Mouse (Mus musculus) kidney, postnatal 14 days (tissue): Measurements from ENCODE around the gene Kif6.

Experiments used
- DNase-seq: peaks from one replicate; pipeline ENCODE4 v3.0.0; 2022; ENCODE audit warnings: mixed read lengths

The Kif6 gene

GRCm38 (mm10) chr17:49739896-49740679, 125.2 kb downstream of the Kif6 start:
- DNase-seq, result no peak

DNA sequence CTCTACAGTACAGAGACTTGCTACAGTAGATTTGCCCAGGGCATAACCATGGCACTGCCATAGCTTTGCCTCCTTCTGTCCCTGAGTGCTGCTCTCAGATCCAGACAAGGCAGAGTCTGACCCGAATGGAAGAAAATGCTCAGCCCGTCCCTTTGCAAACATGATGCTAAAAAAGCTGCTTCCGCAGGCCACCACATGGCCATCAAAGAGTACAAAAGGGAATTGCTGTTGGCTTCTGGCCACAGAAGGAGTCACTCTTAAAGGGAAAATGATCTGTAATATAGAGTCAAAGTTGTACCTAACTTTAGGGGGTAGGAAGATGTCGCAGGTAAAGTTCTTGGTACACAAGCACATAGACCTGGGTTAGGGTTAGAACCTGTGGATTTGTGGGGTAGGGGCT, 126.2 kb downstream of the Kif6 start:
- peak; percentile 49 for DNase-seq

DNA sequence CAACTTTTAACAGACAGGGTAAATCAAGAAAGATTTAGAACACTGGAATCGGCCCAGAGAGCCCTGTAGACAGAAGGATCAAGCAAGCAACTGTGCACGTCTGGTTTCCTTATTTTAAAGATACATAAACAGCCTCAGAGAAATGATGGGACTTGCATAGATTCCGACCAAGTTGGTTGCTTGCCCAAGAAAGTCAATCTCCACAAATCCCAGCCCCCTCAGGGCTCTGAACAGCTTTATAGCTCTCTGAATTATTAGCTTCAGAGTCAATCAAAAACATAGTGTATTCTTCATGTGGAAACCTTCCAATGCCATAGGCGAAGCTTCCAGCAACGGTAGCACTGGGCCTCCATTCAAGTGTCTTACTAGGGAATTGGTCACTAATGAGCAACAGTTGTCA, 127.0 kb downstream of the Kif6 start:
- no peak for DNase-seq

DNA sequence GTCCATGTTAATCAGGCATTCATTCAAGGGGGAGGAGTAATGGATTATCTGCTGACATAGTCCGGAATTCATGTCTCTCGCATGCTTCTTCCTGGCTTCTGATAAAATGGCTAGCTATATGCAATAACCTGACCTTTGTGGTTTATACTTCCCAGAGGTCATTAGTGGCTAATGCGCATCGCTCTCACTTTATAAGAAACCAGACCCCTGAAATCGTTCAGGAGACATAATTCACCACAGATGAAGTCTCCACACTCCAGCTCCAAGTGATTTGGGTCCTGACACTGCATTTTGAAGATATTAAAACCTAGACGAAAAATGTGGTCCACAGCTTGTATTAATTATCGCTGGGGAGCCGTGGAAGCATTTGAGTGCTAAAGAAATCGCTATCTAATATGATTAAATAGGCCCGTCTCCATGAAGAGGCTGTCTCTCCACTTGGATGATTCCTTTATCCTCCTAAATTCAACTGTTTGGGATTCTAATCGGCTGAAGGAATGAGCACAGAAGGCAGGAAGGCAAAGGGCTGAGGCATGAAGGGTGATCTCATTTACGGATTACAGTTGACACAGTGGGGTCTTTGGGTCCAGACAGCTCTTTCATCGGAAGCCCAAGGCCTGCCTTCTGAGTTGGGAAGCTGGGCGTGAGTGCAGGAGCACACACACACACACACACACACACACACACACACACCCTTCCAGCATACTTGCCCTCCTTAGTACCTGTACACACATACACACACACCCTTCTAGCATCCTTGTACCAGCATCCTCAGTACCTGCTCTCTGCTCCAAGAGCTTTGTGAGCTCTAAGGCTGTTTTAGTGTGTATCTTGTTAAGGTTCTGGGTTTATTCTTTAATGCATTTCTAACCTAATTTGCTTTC, 128.9 kb downstream of the Kif6 start:
- no peak for DNase-seq

GRCm38 (mm10) chr17:49750889-49751324, 136.0 kb downstream of the Kif6 start:
- no peak for DNase-seq

GRCm38 (mm10) chr17:49753874-49754273, 138.9 kb downstream of the Kif6 start:
- DNase-seq, result no peak

GRCm38 (mm10) chr17:49756862-49757261, 141.9 kb downstream of the Kif6 start:
- DNase-seq, result peak; percentile 25

DNA sequence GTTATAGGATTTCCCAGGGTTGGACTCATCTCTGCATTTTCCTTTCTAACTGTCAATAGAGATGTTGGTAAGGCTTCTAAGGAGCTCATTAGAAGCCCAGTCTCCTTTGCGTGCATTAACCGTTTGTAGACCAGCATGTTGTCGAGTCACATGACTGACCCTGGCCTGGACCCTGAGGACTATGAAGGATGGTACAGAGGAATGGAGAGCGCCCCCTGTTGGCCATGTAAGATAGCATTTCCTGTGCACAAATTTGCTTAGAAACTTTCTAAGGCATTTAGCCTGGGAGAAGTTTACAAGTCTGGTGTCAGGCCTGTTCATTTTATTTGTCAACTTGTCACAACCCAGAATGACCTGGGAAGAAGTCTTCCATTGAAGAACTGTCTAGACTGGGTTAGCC, 144.1 kb downstream of the Kif6 start:
- no peak for DNase-seq

GRCm38 (mm10) chr17:49761260-49761659, 146.3 kb downstream of the Kif6 start:
- DNase-seq, result no peak

DNA sequence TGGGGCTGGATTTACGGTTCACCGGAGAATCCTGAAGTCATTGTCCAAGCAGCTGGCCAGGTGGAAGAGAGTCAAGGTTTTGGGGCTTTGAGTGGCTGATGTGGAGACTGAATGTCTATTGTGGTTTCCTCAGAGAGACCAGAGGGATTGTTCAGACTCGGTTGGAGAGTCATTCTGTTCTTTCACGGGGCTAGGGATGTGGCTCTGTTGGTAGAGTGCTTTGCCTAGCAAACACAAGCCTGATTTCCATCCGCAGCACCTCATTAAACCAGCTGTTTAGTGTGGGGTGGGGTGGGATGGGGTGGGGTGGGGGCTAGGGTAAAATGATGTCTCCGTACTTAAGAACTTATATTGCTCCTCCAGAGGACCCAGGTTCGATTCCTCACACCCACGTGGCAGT, 146.9 kb downstream of the Kif6 start:
- no peak for DNase-seq

DNA sequence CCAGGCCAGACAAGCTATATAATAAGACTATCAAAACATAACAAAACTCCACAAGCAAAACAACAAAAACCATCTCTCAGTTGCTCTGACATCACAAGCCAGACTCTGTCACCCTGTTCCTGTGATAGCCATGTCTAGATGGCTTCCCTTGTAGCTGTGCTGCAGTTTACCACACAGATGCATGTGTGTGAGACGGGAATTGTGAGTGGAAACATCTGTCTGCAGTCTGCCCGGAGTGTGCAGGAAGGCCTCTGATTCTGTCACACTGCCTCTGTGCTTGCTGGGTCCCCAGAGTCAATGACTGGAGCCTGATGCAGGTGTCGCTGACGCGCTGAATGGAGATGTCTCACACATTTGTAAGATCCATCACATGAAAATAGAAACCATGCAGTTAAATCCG, 150.0 kb downstream of the Kif6 start:
- no peak for DNase-seq

GRCm38 (mm10) chr17:49767717-49768370, 152.9 kb downstream of the Kif6 start:
- DNase-seq, result no peak

DNA sequence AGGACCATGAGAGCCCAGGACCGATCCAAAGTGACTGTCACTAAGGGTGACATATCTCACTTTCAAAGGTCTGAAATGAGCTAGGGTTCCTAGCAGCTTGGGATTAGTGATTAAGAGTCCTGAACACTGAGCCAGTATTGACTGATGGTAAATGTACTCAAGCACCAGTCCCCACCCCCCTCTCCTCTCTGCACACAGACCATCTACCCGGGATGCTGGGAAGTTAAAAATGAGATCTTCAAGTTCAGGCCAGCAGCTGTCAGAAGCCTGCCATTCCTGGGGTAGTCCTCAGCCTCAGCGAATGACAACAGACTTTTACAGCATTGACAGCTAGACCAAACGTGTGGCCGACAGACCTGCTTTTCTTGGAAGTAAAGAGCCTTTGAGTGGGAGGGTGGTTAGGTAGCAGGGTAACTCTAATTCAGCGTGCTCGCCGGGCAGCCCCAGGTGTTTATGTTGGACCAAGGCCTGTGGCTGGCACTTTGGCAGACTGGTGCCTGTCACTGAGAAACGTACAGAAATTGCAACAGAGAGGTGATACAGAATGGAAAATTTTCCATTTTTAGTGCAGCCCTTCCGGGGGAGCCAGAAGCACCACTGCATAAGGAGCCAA, 156.9 kb downstream of the Kif6 start:
- no peak for DNase-seq

DNA sequence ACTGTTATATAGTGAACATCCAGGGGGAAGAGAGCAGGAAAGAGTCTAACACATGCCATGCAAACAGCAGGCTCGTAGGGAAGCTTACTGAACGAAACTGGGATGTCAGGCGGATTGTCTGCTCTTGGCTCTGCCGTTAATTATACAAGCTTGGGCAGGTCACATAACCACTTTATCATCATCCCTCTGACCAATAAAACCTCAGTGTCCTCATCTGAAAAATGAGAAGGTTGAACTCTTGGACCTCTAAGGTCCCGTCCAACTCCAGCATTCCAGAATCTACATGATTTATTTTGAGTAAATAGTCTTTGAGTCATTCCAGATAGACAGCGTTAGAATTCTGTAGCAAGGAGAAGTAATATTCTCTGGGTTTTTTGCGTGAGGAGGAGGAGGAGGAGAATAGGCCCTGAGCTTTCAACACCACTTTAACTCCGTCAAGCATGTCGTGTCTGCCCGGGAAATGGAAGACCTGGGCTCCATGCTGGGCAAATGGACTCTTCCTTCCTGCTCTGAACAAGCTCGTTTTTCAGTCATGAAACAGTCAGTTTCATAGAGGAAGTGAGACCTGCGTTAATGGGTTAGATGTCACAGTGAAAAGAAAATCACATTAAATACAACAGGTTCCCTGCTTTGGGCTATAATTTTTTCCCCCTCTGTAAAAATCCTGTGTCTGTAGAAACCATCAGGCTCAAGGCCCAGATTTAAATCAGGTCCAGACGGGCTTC, 162.3 kb downstream of the Kif6 start:
- peak; percentile 45 for DNase-seq

DNA sequence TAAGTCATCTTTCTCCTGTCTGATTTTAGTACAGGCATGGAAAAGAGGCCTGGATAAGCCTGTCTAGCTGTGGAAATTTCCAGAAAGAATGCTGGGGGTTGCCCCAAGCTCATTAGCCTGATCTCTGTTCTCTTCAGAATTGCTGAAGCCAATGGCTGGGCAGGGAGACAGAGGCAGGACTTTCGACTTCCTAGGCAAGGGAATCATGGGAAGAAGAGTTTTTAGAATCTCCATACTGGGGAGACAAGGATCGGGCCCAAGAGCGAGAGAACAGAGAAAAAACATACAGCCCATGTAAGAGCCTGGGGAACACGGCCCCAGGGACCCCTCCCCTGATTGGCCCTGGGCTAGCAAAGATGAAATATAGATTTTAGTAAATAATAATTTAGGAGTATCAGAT, 164.1 kb downstream of the Kif6 start:
- no peak for DNase-seq

GRCm38 (mm10) chr17:49779576-49779975, 164.6 kb downstream of the Kif6 start:
- DNase-seq, result peak; percentile 45

- DNase-seq, result no peak
These were observed 170.9 kb downstream of the Kif6 start for GRCm38 (mm10) chr17:49785851-49786250.

- no peak for DNase-seq
These were observed 172.4 kb downstream of the Kif6 start for GRCm38 (mm10) chr17:49787351-49787750.

DNA sequence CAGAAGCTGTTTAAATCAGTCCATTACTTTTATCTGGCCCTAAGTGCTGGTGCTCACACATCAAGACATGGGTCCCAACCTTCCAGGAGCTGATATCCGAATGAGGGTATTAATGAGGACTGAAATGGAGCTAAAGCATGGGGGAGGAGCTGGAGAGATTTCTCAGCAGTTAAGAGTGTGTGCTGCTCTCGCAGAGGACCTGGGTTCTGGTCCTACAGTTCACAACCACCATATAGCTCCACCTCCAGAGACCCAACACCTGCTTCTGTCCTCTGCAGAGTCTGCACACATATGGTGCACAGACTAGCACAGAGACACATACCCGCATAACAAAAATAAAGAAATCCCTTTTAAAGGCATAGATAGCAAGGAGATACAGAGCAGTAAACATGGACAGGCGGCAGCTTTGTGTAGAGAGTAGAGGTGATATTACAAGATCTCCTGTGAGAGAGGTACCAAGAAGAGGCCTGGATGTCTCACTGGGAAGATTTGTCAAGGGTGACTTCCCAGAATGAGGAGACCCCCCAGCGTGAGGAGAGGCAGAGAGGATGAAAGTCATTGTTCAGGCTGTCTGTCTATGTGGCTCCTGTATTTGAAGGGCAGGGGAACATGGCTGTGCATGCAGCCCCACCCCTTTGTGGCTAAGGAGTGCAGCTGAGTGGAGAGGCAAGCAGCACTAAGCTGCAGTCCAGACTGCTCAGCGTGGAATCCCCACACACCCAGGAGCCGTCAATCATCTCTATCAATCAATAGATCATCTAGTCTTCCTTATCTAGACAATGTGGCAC, 173.4 kb downstream of the Kif6 start:
- no peak for DNase-seq

DNA sequence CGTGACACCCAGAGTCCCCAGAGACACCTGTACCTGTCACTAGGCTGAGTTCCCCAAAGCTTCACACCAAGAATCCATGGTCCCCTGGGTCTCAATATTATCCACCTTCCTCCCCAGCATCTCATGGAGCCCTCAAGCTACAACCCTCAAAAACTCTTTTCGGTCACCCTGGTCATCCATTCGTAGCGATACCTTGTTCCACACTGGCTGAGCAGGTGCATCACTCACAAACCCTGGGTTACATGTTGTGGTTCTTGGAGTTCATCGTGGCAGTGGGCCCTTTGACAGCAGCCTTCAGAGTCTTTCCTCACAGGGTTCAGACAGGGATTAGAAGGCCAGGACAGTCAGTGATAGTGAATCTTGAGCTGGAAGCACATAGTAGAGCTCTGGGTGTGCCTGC, 176.6 kb downstream of the Kif6 start:
- no peak for DNase-seq

- DNase-seq, result no peak
These were observed 177.3 kb downstream of the Kif6 start for GRCm38 (mm10) chr17:49792217-49792743.
